ENCODE assay signal across 8 mouse cellular contexts in the genomic region with DNA sequence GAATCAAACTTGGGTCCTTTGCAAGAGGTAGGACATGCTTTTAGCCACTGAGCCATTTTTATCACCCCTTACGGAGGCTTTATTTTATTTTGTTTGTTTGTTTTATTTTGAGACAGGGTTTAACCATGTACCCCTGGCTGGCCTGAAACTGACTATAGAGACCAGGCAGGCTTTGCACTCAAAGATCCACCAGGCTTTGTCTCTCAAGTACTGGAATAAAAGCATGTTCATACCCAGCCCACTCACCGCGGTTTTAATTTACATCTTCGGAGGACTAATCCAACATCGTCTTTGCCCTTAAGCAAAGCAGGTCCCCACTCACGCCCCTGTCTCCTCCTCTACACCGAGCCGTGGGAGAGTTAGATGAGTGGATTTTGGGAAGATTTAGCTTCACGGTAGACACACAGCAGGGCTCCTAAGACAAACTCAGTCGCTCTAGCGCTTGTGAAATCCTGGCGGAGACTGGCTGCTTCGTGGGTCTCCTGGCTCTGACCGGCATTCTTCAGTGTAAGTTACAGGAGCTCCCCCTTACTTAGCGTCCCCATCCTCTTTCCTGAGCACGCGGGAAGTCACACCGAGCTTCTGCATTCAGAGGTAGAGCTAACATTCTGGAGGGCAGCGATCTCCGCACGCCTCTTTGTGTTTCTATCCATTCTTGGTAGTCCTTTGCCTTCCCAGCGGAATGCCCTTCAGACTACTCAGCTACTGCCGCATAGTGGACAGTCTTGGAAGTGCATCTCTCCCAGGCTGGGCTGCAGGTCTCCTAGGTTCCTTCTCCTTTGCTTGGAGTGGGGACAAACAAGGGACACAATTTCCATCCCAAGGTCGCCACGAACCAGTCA. TPM values are rescaled to one million over a fixed set of nuclear protein-coding genes. Genes with fewer than 3 reads are reported as not detected.
A peak's percentile ranks its signal among the peaks of the same experiment; 100 is the strongest.
DNase-seq lines count a peak whose midpoint lies in the region; ATAC-seq lines count a peak whose summit lies in the region.

No protein-coding gene starts in this region.

- peak overlapping the region; percentile 91 for H3K4me2 ChIP-seq in liver, embryonic 11.5 days
- H3K4me2 ChIP-seq in stomach, embryonic 14.5 days (replicated peaks; ENCODE audit: low read depth, low read length), result peak overlapping the region; percentile 83

- no peak overlapping the region for H3K27ac ChIP-seq in liver, embryonic 11.5 days (ENCODE audit: low read depth, low read length)
- H3K27ac ChIP-seq in stomach, embryonic 14.5 days (ENCODE audit: low read length), result peak overlapping the region; percentile 61

- ATAC-seq in liver, embryonic 11.5 days (replicated peaks; ENCODE audit: low FRiP score), result 0 out of 2 replicates have a peak, but pooled peaks have one; percentile 43
- no peak for ATAC-seq in stomach, embryonic 14.5 days (ENCODE audit: insufficient number of reproducible peaks, insufficient read depth, low FRiP score, low read depth)

- H3K4me1 ChIP-seq in liver, embryonic 11.5 days (replicated peaks; ENCODE audit: control insufficient read depth, insufficient read depth, low read length), result peaks cover 19% of the 10 kb centered on the region
- peaks cover 4% of the 10 kb centered on the region; the same call in 1 of the 2 replicates for H3K4me1 ChIP-seq in stomach, embryonic 14.5 days (ENCODE audit: control insufficient read depth, insufficient read depth, low read length)

- peak overlapping the region; percentile 66 for H3K9ac ChIP-seq in liver, embryonic 11.5 days (ENCODE audit: low read depth, low read length)
- H3K9ac ChIP-seq in stomach, embryonic 14.5 days (replicated peaks; ENCODE audit: low read depth, low read length), result peak overlapping the region; percentile 69

- peak; percentile 65 for DNase-seq in A20 (ENCODE audit: low read depth, low spot score)
- DNase-seq in adrenal gland, postnatal 14 days, result peak; percentile 86
- peak; percentile 92 for DNase-seq in embryo, embryonic 9.5 days (ENCODE audit: extremely low spot score)
- DNase-seq in heart, adult 8-10 months (ENCODE audit: low spot score), result peak; percentile 76
- DNase-seq in kidney, adult 8-10 months, result peak; percentile 48 to 84
- peak; percentile 80 for DNase-seq in liver, embryonic 11.5 days (ENCODE audit: low spot score)
- DNase-seq in naive thymus-derived CD4-positive, alpha-beta T cell, adult 2 months (ENCODE audit: low read depth), result peak; percentile 82

- H3K36me3 ChIP-seq in liver, embryonic 11.5 days (ENCODE audit: control insufficient read depth, insufficient read depth, low read length), result no peaks in the 10 kb centered on the region
- no peaks in the 10 kb centered on the region for H3K36me3 ChIP-seq in stomach, embryonic 14.5 days (ENCODE audit: control insufficient read depth, insufficient read depth, low read length)

- H3K27me3 ChIP-seq in liver, embryonic 11.5 days (replicated peaks; ENCODE audit: control insufficient read depth, insufficient read depth, low read length), result no peaks in the 10 kb centered on the region
- H3K27me3 ChIP-seq in stomach, embryonic 14.5 days (ENCODE audit: control insufficient read depth, insufficient read depth, low read length), result no peaks in the 10 kb centered on the region

- 8% methylated on average over 25 of the region's 25 CpGs for WGBS in liver, embryonic 11.5 days
- WGBS in stomach, embryonic 14.5 days, result 3% methylated on average over 25 of the region's 25 CpGs

- H3K4me3 ChIP-seq in liver, embryonic 11.5 days (ENCODE audit: low read depth, low read length), result peak overlapping the region; percentile 53
- H3K4me3 ChIP-seq in stomach, embryonic 14.5 days (ENCODE audit: low read depth, low read length), result peak overlapping the region; percentile 44

- H3K9me3 ChIP-seq in liver, embryonic 11.5 days (ENCODE audit: control insufficient read depth, low read length), result no peaks in the 10 kb centered on the region
- H3K9me3 ChIP-seq in stomach, embryonic 14.5 days (ENCODE audit: control insufficient read depth, low read depth, low read length), result no peaks in the 10 kb centered on the region

RNA-seq across cellular contexts. Expression of gene 1600014C23Rik, which starts 9.7 kb away (rescaled TPM):
- not detected in 2 replicates for total RNA-seq in adrenal gland, postnatal 14 days (2021)
- 1 to 10 TPM in 1 of 4 experiments, under 1 TPM in 3; 0.56 to 1.2 (median 0.94) TPM for total RNA-seq in heart, adult 8-10 months (2022)
- not detected in 2 replicates for polyA plus RNA-seq in liver, embryonic 11.5 days (2014; fragmentation: Nextera tagmentation; extraction: Ambion mirVana)
- 0.72 TPM in 1 of 2 replicates, not detected in the other for polyA plus RNA-seq in stomach, embryonic 14.5 days (2014; fragmentation: Nextera tagmentation; extraction: Ambion mirVana)

RNA-seq across cellular contexts. Expression of gene Tmem63b, which starts 37.2 kb away (rescaled TPM):
- 45.4 and 48.1 TPM in 2 replicates for total RNA-seq in adrenal gland, postnatal 14 days (2021)
- 10 to 100 TPM; 91.5 to 96.4 (median 93.2) TPM for total RNA-seq in heart, adult 8-10 months (2022)
- polyA plus RNA-seq in liver, embryonic 11.5 days (2014; fragmentation: Nextera tagmentation; extraction: Ambion mirVana), result 16.0 and 18.0 TPM in 2 replicates
- 30.8 and 33.7 TPM in 2 replicates for polyA plus RNA-seq in stomach, embryonic 14.5 days (2014; fragmentation: Nextera tagmentation; extraction: Ambion mirVana)

RNA-seq across cellular contexts. Expression of gene Mrpl14, which starts 37.8 kb away (rescaled TPM):
- total RNA-seq in adrenal gland, postnatal 14 days (2021), result 119 and 122 TPM in 2 replicates
- 100 to 1,000 TPM; 163 to 174 (median 168) TPM for total RNA-seq in heart, adult 8-10 months (2022)
- 192 and 194 TPM in 2 replicates for polyA plus RNA-seq in liver, embryonic 11.5 days (2014; fragmentation: Nextera tagmentation; extraction: Ambion mirVana)
- 155 and 171 TPM in 2 replicates for polyA plus RNA-seq in stomach, embryonic 14.5 days (2014; fragmentation: Nextera tagmentation; extraction: Ambion mirVana)
